ENCODE assay signal across 9 mouse cellular contexts in the genomic region with DNA sequence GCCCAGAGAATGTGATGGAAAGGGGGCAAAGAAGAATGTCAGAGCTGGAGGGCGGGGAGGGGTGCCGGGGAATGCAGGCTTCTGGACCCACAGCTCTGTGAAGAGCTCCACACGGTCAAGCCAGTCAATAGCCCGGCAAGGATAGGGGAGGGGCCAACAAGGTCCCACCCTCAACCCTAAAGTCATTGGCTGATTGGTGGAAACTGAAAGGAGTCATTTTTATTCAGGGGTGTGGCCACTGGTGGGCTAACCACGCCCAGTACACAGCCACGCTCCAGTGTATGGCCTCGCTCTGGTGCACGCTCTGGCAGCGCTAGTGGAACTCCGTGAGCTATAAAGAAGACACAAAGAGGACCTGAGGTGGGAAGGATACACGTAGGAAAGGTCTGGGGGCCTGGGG. TPM values are rescaled to one million over a fixed set of nuclear protein-coding genes. Genes with fewer than 3 reads are reported as not detected.
DNase-seq lines count a peak whose midpoint lies in the region; ATAC-seq lines count a peak whose summit lies in the region.
"Had no signal": no experiment of that assay in that cellular context is flagged by ENCODE, and none has a peak within 500 bp of the region (broad histone marks: within the 10 kb centered on the region; RNA-seq: fewer than 3 reads in every experiment).

No protein-coding gene starts in this region.

- no peaks in the 10 kb centered on the region for H3K9me3 ChIP-seq in kidney, embryonic 15.5 days (replicated peaks)
- H3K9me3 ChIP-seq in hindbrain, embryonic 11.5 days (ENCODE audit: control insufficient read depth, low read length): no peaks in the 10 kb centered on the region
- H3K9me3 ChIP-seq in midbrain, embryonic 12.5 days: no peaks in the 10 kb centered on the region

- intact Hi-C loops in heart, postnatal 36 days (cut with DNase I): loop anchor here (2.0 kb wide), 2 partner anchors 39 to 151 kb away; no protein-coding TSS in a partner anchor

- H3K4me3 ChIP-seq in kidney, embryonic 15.5 days (replicated peaks): no peak overlapping the region
- no peak overlapping the region for H3K4me3 ChIP-seq in hindbrain, embryonic 11.5 days (ENCODE audit: low read depth, low read length)
- no peak overlapping the region for H3K4me3 ChIP-seq in midbrain, embryonic 12.5 days

- DNase-seq in kidney, postnatal 10 days: no peak
- DNase-seq in MEL-GATA-1-ER (ENCODE audit: extremely low read depth, low read depth): peak; percentile 26
- peak; percentile 74 for DNase-seq in hindbrain, embryonic 11.5 days (ENCODE audit: low spot score)
- no peak for DNase-seq in layer of hippocampus, adult 18-20 months (ENCODE audit: low spot score in 2 of 2)
- no peak for DNase-seq in heart, postnatal 4 days
- DNase-seq in heart, postnatal 36 days: no peak

- no peak overlapping the region for H3K27ac ChIP-seq in kidney, embryonic 15.5 days
- H3K27ac ChIP-seq in hindbrain, embryonic 11.5 days (ENCODE audit: low read depth, low read length): no peak overlapping the region
- H3K27ac ChIP-seq in midbrain, embryonic 12.5 days (replicated peaks): no peak overlapping the region

- peaks cover 98% of the 10 kb centered on the region for H3K27me3 ChIP-seq in kidney, embryonic 15.5 days
- peaks cover 48% of the 10 kb centered on the region for H3K27me3 ChIP-seq in hindbrain, embryonic 11.5 days (ENCODE audit: control insufficient read depth, insufficient read depth, low read length)
- peaks cover 99% of the 10 kb centered on the region for H3K27me3 ChIP-seq in midbrain, embryonic 12.5 days

- WGBS in kidney, embryonic 15.5 days: 16% methylated on average over 11 of the region's 11 CpGs
- 12% methylated on average over 11 of the region's 11 CpGs for WGBS in hindbrain, embryonic 11.5 days
- WGBS in midbrain, embryonic 12.5 days: 25% methylated on average over 11 of the region's 11 CpGs

- no peaks in the 10 kb centered on the region for H3K36me3 ChIP-seq in kidney, embryonic 15.5 days
- H3K36me3 ChIP-seq in hindbrain, embryonic 11.5 days (ENCODE audit: control insufficient read depth, insufficient read depth, low read length): no peaks in the 10 kb centered on the region
- no peaks in the 10 kb centered on the region for H3K36me3 ChIP-seq in midbrain, embryonic 12.5 days

- ATAC-seq in kidney, embryonic 15.5 days (replicated peaks; ENCODE audit: low FRiP score): peak; percentile 28; the same call in 1 of the 2 replicates
- ATAC-seq in hindbrain, embryonic 11.5 days (ENCODE audit: low FRiP score): peak; percentile 54
- peak; percentile 61 for ATAC-seq in midbrain, embryonic 12.5 days (ENCODE audit: low FRiP score, low read depth)

- H3K4me1 ChIP-seq in kidney, embryonic 15.5 days: peaks cover 27% of the 10 kb centered on the region
- 0 out of 2 replicates have a peak, but pooled peaks cover 7% of the 10 kb centered on the region for H3K4me1 ChIP-seq in hindbrain, embryonic 11.5 days (replicated peaks; ENCODE audit: control insufficient read depth, insufficient read depth, low read length)
- peaks cover 16% of the 10 kb centered on the region for H3K4me1 ChIP-seq in midbrain, embryonic 12.5 days

- no peak overlapping the region for H3K9ac ChIP-seq in kidney, embryonic 15.5 days
- H3K9ac ChIP-seq in hindbrain, embryonic 11.5 days (ENCODE audit: low read depth, low read length): no peak overlapping the region
- H3K9ac ChIP-seq in midbrain, embryonic 12.5 days (replicated peaks): no peak overlapping the region

- H3K4me2 ChIP-seq in kidney, embryonic 15.5 days: no peak overlapping the region
- H3K4me2 ChIP-seq in hindbrain, embryonic 11.5 days (replicated peaks; ENCODE audit: low read depth, low read length): no peak overlapping the region
- H3K4me2 ChIP-seq in midbrain, embryonic 12.5 days (replicated peaks): no peak overlapping the region

RNA-seq across cellular contexts. Expression of gene 1700025C18Rik, which starts 23.2 kb away (rescaled TPM):
- polyA plus RNA-seq in kidney, embryonic 15.5 days (2015; fragmentation: Nextera tagmentation; extraction: Ambion mirVana): not detected in 2 replicates
- not detected in 2 replicates for polyA plus RNA-seq in hindbrain, embryonic 11.5 days (2014; fragmentation: Nextera tagmentation; extraction: Ambion mirVana)
- not detected in 2 replicates for polyA plus RNA-seq in midbrain, embryonic 12.5 days (2016; fragmentation: Nextera tagmentation; extraction: Ambion mirVana)
- total RNA-seq in layer of hippocampus, adult 18-20 months (2021): not detected
- not detected for total RNA-seq in heart, postnatal 4 days (2021)
- total RNA-seq in heart, postnatal 36 days (2021): not detected
- total RNA-seq: layer of hippocampus, postnatal 10 days had no signal

RNA-seq across cellular contexts. Expression of gene Cd40, which starts 58.3 kb away (rescaled TPM):
- 7.4 and 8.4 TPM in 2 replicates for polyA plus RNA-seq in kidney, embryonic 15.5 days (2015; fragmentation: Nextera tagmentation; extraction: Ambion mirVana)
- polyA plus RNA-seq in hindbrain, embryonic 11.5 days (2014; fragmentation: Nextera tagmentation; extraction: Ambion mirVana): 4.6 and 4.9 TPM in 2 replicates
- polyA plus RNA-seq in midbrain, embryonic 12.5 days (2016; fragmentation: Nextera tagmentation; extraction: Ambion mirVana): 4.8 and 6.8 TPM in 2 replicates
- total RNA-seq in layer of hippocampus, adult 18-20 months (2021): under 1 TPM; 0.10 to 0.28 TPM
- 1 to 10 TPM; 4.9 to 5.3 TPM for total RNA-seq in heart, postnatal 4 days (2021)
- 1 to 10 TPM; 1.7 to 3.2 TPM for total RNA-seq in heart, postnatal 36 days (2021)

Comparison
In these comparisons a context has a peak if more than half of its experiments do, and no peak if none do; other contexts are left out.
1. DNase-seq: peak in MEL-GATA-1-ER (single experiment) and hindbrain, embryonic 11.5 days (single experiment); none in kidney, postnatal 10 days (single experiment), layer of hippocampus, adult 18-20 months (0 of 2), heart, postnatal 4 days (single experiment) and heart, postnatal 36 days (0 of 2).
2. Peak in every context shown above with its lines, with median percentiles within 50 percentile points of each other: ATAC-seq.